Mouse (Mus musculus) cerebellum, postnatal 10 days (tissue): ENCODE results near the gene Arl15.
A peak's percentile ranks its signal among the peaks of the same experiment; 100 is the strongest.

Experiments used
- DNase-seq, 2 experiments: peaks; one replicate each; pipeline ENCODE4 v3.0.0; 2021; ENCODE audit warnings: mixed read lengths in 2 of 2

Gene Arl15

DNA sequence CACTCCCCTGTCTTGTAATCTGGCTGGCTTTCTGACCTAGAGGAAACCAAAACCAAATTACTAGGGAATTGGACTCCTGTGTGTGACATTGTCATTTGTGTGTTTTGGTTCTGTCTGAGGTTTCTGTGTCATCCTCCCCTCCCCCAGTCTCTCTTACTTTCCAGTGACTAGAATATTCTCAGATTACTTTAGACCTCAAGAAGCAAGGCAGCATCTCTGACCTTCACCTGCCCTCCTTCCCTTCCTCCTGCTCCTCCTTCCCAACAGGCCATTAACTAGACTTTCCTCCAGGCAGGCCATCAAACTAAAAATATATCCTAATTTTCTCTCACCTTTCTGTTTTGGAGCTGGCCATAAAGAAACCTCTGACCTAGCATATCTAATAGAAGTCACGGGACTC lies 50.9 kb downstream of the Arl15 start:
- DNase-seq: no peak

GRCm38 (mm10) chr13:113846413-113846812 lies 52.1 kb downstream of the Arl15 start:
- no peak for DNase-seq

GRCm38 (mm10) chr13:113850431-113851034 lies 56.2 kb downstream of the Arl15 start:
- no peak for DNase-seq

DNA sequence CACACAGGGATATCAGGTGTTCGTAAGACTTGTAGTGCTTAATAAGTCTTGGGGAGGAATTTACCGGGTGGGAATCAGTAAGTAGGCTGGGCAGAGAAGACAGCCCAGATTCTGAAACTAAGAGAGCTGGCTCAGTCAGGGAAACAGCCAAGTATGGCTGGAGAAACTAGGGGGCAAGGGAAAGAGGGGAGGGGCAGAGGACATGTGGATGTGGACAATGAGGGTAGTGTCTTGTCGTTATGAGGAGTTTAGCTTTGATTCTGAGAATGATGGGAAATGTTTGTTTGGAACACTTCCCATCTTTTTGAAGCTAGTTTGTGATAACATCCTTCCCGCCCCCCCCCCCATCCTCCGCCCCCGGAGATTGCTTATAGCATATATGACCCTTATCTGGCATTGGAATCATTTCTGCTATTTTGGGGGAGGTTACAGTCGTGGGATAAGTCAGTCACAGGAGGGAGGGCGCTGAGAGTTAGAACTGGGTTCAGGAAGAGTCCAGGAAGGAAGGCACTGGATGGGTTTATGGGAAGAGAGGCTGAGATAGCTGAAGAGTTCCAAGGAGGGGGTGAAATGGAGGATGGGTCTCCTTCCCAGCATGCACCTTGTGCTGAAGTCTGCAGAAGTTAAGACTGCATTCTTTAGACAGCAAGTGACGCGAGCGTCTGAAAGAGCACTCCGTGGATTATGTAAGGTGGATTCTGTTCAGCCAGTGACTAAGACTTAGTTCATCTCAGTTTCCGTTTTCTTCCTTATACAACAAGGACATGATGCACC lies 57.5 kb downstream of the Arl15 start:
- DNase-seq: no peak

GRCm38 (mm10) chr13:113852376-113852666 lies 58.0 kb downstream of the Arl15 start:
- no peak for DNase-seq

DNA sequence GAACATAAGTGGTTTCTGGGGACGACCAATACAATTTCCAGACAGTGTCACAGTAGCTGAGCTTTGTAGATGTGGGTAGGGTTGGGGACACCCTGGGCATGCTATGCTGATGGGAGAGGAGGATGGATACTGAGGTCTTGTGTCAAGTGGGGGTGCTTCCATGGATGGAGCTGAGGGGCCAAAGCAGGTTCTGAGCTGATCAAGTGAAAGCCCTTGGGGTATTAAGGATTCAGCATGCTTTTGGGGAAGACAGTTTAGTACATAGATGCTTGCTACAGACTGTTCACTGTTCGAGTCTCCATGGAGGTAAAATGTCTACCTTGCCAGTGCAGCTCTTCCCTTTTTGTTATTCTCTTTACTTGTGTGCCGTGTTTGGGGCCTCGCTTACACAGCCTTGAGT lies 59.8 kb downstream of the Arl15 start:
- DNase-seq: no peak

DNA sequence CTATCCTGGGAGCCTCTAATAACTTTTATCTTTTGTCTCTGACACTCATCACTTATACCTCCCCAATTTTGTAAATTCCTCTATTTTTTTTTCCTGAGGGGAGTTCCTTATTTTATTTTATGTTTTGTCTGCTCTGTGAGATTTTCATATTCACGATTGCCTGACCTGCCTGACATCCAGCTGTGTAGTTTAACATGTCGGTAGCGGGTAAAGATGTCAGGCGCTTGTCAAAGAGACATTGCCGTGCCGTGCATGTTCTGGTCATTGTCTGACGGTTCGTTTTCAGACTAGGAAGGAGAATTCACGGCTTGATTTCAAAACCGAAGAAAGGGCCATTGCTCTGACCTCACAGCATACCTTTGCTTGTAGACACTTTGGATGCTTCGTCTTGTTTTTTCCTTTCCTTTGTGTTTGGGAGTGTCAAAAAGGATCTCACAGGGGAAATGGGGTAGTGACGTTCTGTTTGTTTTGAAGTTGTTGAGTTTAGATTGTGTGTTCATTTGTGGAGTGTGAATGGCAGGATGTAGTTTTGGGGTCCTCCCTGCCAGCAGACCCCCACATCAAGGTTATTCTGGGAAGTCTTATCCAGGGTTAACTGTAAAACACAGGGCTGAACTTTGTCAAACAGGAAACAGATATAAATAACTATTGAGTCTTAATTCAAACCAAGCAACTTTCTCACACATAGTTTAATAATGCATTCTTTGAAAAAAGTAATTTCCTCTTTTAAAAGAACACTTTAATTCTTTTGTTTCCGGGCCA lies 60.4 kb downstream of the Arl15 start:
- DNase-seq: no peak

DNA sequence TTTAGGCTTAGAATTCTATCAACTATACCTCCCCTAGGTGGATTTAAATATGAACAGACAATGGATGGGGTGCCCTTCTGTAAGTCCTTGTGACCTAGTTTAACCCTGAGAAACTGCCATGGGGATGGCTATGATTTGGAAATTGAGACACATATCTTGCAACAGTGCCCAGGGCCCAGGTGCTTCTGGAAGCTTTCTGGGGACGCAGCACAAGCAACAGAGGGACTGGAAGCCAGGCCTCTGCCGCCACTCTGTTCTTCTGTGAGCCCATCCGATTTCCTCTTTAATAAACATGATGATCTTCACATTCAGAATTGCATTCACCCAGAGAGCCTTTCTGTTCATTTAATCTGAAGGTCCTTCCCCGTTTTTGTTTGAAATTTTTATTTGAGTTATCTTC lies 62.6 kb downstream of the Arl15 start:
- DNase-seq: no peak

GRCm38 (mm10) chr13:113858667-113859391 lies 64.5 kb downstream of the Arl15 start:
- DNase-seq: no peak

- no peak for DNase-seq
Measured at GRCm38 (mm10) chr13:113859392-113859776, 65.1 kb downstream of the Arl15 start.

GRCm38 (mm10) chr13:113860816-113861215 lies 66.5 kb downstream of the Arl15 start:
- DNase-seq: peak; percentile 70 to 83

DNA sequence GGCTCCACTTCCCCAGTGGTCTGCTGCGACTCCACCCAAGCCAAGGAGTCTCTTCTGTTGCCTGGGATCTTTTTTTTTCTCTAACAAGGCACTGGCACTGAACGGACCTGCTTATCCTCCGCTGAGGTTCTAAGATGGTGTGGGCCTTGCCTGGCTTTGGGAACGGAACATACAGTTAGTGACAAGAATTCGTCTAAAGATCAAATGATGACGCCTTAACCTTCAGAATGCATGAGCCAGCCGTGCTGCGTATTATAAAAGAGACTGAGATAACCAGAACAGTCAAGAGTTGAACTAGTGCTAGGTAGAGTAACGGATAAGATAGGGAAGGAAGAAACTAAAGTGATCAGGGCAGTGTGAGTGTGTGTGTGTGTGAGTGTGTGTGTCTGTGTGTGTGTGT lies 66.9 kb downstream of the Arl15 start:
- DNase-seq: no peak

DNA sequence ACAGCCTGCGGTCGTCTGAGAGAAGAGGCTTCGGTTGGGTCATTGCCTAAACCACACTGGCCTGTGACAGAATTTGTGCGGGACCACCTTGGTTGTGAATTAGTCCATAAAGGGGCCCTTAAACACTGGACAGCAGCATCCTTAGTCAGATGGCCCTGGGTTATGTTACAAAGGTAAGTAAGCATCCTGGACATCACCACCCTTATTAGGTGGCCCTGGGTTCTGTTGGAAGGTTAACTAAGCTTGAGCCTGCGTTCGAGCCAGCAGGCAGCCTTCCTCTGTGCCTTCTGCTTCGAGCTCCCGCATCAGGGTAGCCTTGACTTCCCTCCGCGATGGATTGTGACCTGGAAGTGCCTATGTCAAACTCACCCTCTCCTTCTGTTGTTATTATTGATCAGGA lies 68.6 kb downstream of the Arl15 start:
- DNase-seq: no peak

- no peak for DNase-seq
Measured at GRCm38 (mm10) chr13:113863688-113864087, 69.4 kb downstream of the Arl15 start.

- DNase-seq: no peak
Measured at GRCm38 (mm10) chr13:113864278-113864677, 70.0 kb downstream of the Arl15 start.

GRCm38 (mm10) chr13:113864893-113865292 lies 70.6 kb downstream of the Arl15 start:
- peak; percentile 84 to 88 for DNase-seq

DNA sequence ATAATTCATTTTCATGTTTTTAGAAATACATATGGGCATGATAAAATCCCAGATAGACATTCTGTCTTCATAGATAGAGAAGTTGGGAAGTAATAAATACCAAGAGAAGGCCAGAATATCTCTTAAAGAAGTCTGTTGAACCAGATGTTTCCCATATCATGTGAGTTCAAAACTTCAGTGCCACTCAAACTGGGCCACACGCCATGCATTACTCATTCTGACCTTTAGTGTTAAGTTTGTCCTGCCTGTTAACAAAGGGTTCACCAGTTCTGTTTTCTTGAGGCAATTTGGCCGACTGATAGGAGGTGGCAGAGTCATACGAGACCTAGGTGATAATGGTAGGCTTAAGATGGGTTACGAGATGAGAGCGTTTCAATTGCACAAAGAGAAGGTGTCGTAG lies 71.1 kb downstream of the Arl15 start:
- no peak for DNase-seq

GRCm38 (mm10) chr13:113865806-113866205 lies 71.5 kb downstream of the Arl15 start:
- peak; percentile 75 to 79 for DNase-seq

DNA sequence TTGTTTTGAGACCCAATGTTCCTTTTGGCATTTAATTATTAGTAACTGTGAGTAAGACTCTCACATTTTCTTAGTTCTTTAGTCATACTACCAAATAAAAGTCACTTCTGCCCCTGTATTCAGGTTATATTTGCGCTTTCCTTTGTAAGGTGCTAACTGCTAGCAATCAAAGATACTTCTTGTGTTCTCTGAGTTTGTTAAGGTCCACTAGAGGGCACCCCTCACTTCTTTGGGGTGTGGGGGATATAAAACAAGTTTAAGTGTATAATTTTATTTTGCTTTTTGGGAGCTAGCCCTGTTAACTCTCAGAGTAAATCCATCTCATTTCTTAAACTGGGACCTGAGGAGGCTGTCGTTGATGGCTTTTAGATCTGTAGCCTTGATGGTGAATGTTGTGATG lies 73.4 kb downstream of the Arl15 start:
- DNase-seq: peak in 1 of 2 experiments; percentile 29

- DNase-seq: peak; percentile 79 to 83
Measured at GRCm38 (mm10) chr13:113869212-113870205, 75.2 kb downstream of the Arl15 start.

- no peak for DNase-seq
Measured at GRCm38 (mm10) chr13:113870403-113870802, 76.1 kb downstream of the Arl15 start.

- DNase-seq: peak; percentile 45 to 66
Measured at GRCm38 (mm10) chr13:113871853-113872252, 77.5 kb downstream of the Arl15 start.
